In the genomic region with DNA sequence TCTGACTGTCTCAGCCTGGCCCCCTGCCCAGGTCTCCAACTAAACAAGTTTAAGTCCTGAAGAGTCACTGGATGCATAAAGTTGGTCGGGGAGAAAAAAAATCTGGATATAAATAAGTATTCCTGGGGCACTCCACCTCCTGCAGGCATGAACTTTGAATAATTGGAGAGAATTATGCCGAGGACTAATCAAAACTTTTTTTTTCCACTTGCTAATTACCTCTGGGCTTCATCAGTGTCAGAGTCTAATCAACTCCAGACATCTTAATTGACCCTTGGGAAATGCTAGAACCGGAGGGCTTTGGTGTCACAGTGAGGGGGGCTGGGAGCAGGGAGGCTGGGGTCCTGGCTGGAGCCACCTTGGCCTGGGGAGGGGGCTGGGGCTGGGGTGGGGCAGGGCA, we compare ENCODE assay signal across 26 mouse cellular contexts. TPM values are rescaled to one million over a fixed set of nuclear protein-coding genes. Genes with fewer than 3 reads are reported as not detected.
A peak's percentile ranks its signal among the peaks of the same experiment; 100 is the strongest.
DNase-seq lines count a peak whose midpoint lies in the region; ATAC-seq and TF ChIP-seq lines count a peak whose summit lies in the region.
"Had no signal": no experiment of that assay in that cellular context is flagged by ENCODE, and none has a peak within 500 bp of the region (broad histone marks: within the 10 kb centered on the region; RNA-seq: fewer than 3 reads in every experiment).

No protein-coding gene starts in this region.

- 18% methylated on average over 3 of the region's 3 CpGs for WGBS in forebrain, embryonic 11.5 days
- WGBS in forebrain, postnatal 0 days = 11% methylated on average over 3 of the region's 3 CpGs
- WGBS in midbrain, embryonic 11.5 days = 37% methylated on average over 3 of the region's 3 CpGs
- WGBS in midbrain, embryonic 14.5 days = 24% methylated on average over 3 of the region's 3 CpGs
- WGBS in embryonic facial prominence, embryonic 11.5 days = 12% methylated on average over 3 of the region's 3 CpGs
- 3% methylated on average over 3 of the region's 3 CpGs for WGBS in forebrain, embryonic 15.5 days

- no peak for TF ChIP-seq CTCF in forebrain, postnatal 0 days (IDR thresholded peaks at IDR 0.05; ENCODE audit: low read depth)

- ATAC-seq in forebrain, embryonic 11.5 days (replicated peaks; ENCODE audit: low FRiP score) = no peak
- no peak for ATAC-seq in forebrain, postnatal 0 days
- ATAC-seq in midbrain, embryonic 11.5 days (ENCODE audit: low FRiP score) = no peak
- ATAC-seq in midbrain, embryonic 14.5 days (ENCODE audit: low FRiP score, low TSS enrichment) = no peak
- no peak for ATAC-seq in embryonic facial prominence, embryonic 11.5 days (replicated peaks; ENCODE audit: insufficient number of reproducible peaks, low FRiP score, low TSS enrichment, low read depth)
- no peak for ATAC-seq in forebrain, embryonic 15.5 days (replicated peaks)
- ATAC-seq: hindbrain, embryonic 16.5 days; inflammation-experienced regulatory T-cells, adult 6 months; intestine, postnatal 0 days; Patski had no signal

- H3K9ac ChIP-seq in forebrain, embryonic 11.5 days (ENCODE audit: low read length) = no peak overlapping the region
- H3K9ac ChIP-seq in forebrain, postnatal 0 days = no peak overlapping the region
- H3K9ac ChIP-seq in midbrain, embryonic 11.5 days (ENCODE audit: low read length) = no peak overlapping the region
- no peak overlapping the region for H3K9ac ChIP-seq in midbrain, embryonic 14.5 days (replicated peaks; ENCODE audit: low read length)
- H3K9ac ChIP-seq in embryonic facial prominence, embryonic 11.5 days (replicated peaks; ENCODE audit: low read length) = no peak overlapping the region
- no peak overlapping the region for H3K9ac ChIP-seq in forebrain, embryonic 15.5 days (replicated peaks)
- H3K9ac ChIP-seq: embryonic facial prominence, embryonic 12.5 days had no signal

- H3K4me2 ChIP-seq in forebrain, embryonic 11.5 days (ENCODE audit: low read depth, low read length, severe bottlenecking) = no peak overlapping the region
- H3K4me2 ChIP-seq in forebrain, postnatal 0 days (ENCODE audit: low read depth) = no peak overlapping the region
- no peak overlapping the region for H3K4me2 ChIP-seq in midbrain, embryonic 11.5 days
- H3K4me2 ChIP-seq in midbrain, embryonic 14.5 days (ENCODE audit: low read length) = no peak overlapping the region
- H3K4me2 ChIP-seq in embryonic facial prominence, embryonic 11.5 days (ENCODE audit: low read depth, low read length) = no peak overlapping the region
- no peak overlapping the region for H3K4me2 ChIP-seq in forebrain, embryonic 15.5 days (replicated peaks)
- H3K4me2 ChIP-seq: embryonic facial prominence, embryonic 12.5 days had no signal

- no peaks in the 10 kb centered on the region for H3K9me3 ChIP-seq in forebrain, embryonic 11.5 days (ENCODE audit: control insufficient read depth, low read length)
- H3K9me3 ChIP-seq in forebrain, postnatal 0 days (ENCODE audit: low read length) = no peaks in the 10 kb centered on the region
- no peaks in the 10 kb centered on the region for H3K9me3 ChIP-seq in midbrain, embryonic 11.5 days (ENCODE audit: control insufficient read depth, low read length)
- H3K9me3 ChIP-seq in midbrain, embryonic 14.5 days (ENCODE audit: control insufficient read depth, low read length) = no peaks in the 10 kb centered on the region
- no peaks in the 10 kb centered on the region for H3K9me3 ChIP-seq in embryonic facial prominence, embryonic 11.5 days (replicated peaks; ENCODE audit: control insufficient read depth, low read length)
- H3K9me3 ChIP-seq in forebrain, embryonic 15.5 days = no peaks in the 10 kb centered on the region
- H3K9me3 ChIP-seq: embryonic facial prominence, embryonic 12.5 days; heart, embryonic 10.5 days had no signal

- H3K4me1 ChIP-seq in forebrain, embryonic 11.5 days (replicated peaks; ENCODE audit: control insufficient read depth, insufficient read depth, low read length) = peaks cover 16% of the 10 kb centered on the region
- H3K4me1 ChIP-seq in forebrain, postnatal 0 days (ENCODE audit: insufficient read depth) = 0 out of 2 replicates have a peak, but pooled peaks cover 10% of the 10 kb centered on the region
- peaks cover 12% of the 10 kb centered on the region for H3K4me1 ChIP-seq in midbrain, embryonic 11.5 days (ENCODE audit: control insufficient read depth, insufficient read depth, low read length)
- H3K4me1 ChIP-seq in midbrain, embryonic 14.5 days (ENCODE audit: control insufficient read depth, insufficient read depth, low read length) = peaks cover 17% of the 10 kb centered on the region
- H3K4me1 ChIP-seq in embryonic facial prominence, embryonic 11.5 days (ENCODE audit: control insufficient read depth, insufficient read depth, low read length) = peaks cover 2% of the 10 kb centered on the region; the same call in 1 of the 2 replicates
- H3K4me1 ChIP-seq in forebrain, embryonic 15.5 days = peaks cover 46% of the 10 kb centered on the region

- no peak overlapping the region for H3K4me3 ChIP-seq in forebrain, embryonic 11.5 days (ENCODE audit: low read depth, low read length)
- no peak overlapping the region for H3K4me3 ChIP-seq in forebrain, postnatal 0 days (ENCODE audit: low read depth, low read length)
- H3K4me3 ChIP-seq in midbrain, embryonic 11.5 days (ENCODE audit: low read depth, low read length) = no peak overlapping the region
- H3K4me3 ChIP-seq in midbrain, embryonic 14.5 days (replicated peaks; ENCODE audit: low read depth, low read length) = no peak overlapping the region
- H3K4me3 ChIP-seq in embryonic facial prominence, embryonic 11.5 days (ENCODE audit: low read depth, low read length) = no peak overlapping the region
- H3K4me3 ChIP-seq in forebrain, embryonic 15.5 days = no peak overlapping the region
- H3K4me3 ChIP-seq: embryonic facial prominence, embryonic 12.5 days; heart, embryonic 10.5 days had no signal

- DNase-seq in forebrain, embryonic 11.5 days (ENCODE audit: low spot score) = peak; percentile 61
- no peak for DNase-seq in forebrain, postnatal 0 days
- peak; percentile 41 for DNase-seq in midbrain, embryonic 11.5 days (ENCODE audit: low spot score, missing footprints)
- no peak for DNase-seq in midbrain, embryonic 14.5 days
- peak; percentile 42 for DNase-seq in embryonic facial prominence, embryonic 11.5 days (ENCODE audit: low spot score)
- no peak for DNase-seq in cerebellum, adult 9-10 months
- no peak for DNase-seq in right cerebral cortex, postnatal 14 days
- DNase-seq: adrenal gland, adult 2 months; adrenal gland, postnatal 25 days; cerebellum, adult 2 months; cerebellum, postnatal 25 days; gastrocnemius, postnatal 36 days; heart, adult 18-20 months; heart, postnatal 10 days; heart, postnatal 4 days; kidney, adult 8-10 months had no signal

- no peaks in the 10 kb centered on the region for H3K36me3 ChIP-seq in forebrain, embryonic 11.5 days (ENCODE audit: control insufficient read depth, insufficient read depth, low read length)
- H3K36me3 ChIP-seq in forebrain, postnatal 0 days (ENCODE audit: insufficient read depth) = no peaks in the 10 kb centered on the region
- H3K36me3 ChIP-seq in midbrain, embryonic 11.5 days (ENCODE audit: control insufficient read depth, insufficient read depth, low read length) = no peaks in the 10 kb centered on the region
- H3K36me3 ChIP-seq in midbrain, embryonic 14.5 days (ENCODE audit: control insufficient read depth, insufficient read depth, low read length) = no peaks in the 10 kb centered on the region
- no peaks in the 10 kb centered on the region for H3K36me3 ChIP-seq in embryonic facial prominence, embryonic 11.5 days (replicated peaks; ENCODE audit: control insufficient read depth, insufficient read depth, low read depth, low read length)
- H3K36me3 ChIP-seq in forebrain, embryonic 15.5 days = no peaks in the 10 kb centered on the region
- H3K36me3 ChIP-seq: embryonic facial prominence, embryonic 12.5 days; heart, embryonic 10.5 days had no signal

- H3K27ac ChIP-seq in forebrain, embryonic 11.5 days (ENCODE audit: low read depth, low read length) = peak overlapping the region; percentile 62
- H3K27ac ChIP-seq in forebrain, postnatal 0 days (ENCODE audit: low read depth, low read length) = no peak overlapping the region
- no peak overlapping the region for H3K27ac ChIP-seq in midbrain, embryonic 11.5 days (ENCODE audit: low read depth, low read length)
- H3K27ac ChIP-seq in midbrain, embryonic 14.5 days (replicated peaks; ENCODE audit: low read depth, low read length) = no peak overlapping the region
- H3K27ac ChIP-seq in embryonic facial prominence, embryonic 11.5 days (replicated peaks; ENCODE audit: low read depth, low read length) = no peak overlapping the region
- peak overlapping the region; percentile 77 for H3K27ac ChIP-seq in forebrain, embryonic 15.5 days (replicated peaks)
- H3K27ac ChIP-seq: embryonic facial prominence, embryonic 12.5 days; heart, embryonic 10.5 days had no signal

- no peaks in the 10 kb centered on the region for H3K27me3 ChIP-seq in forebrain, embryonic 11.5 days (ENCODE audit: control insufficient read depth, insufficient read depth, low read length)
- H3K27me3 ChIP-seq in forebrain, postnatal 0 days (ENCODE audit: insufficient read depth, low read length) = no peaks in the 10 kb centered on the region
- no peaks in the 10 kb centered on the region for H3K27me3 ChIP-seq in midbrain, embryonic 11.5 days (ENCODE audit: control insufficient read depth, insufficient read depth, low read length)
- no peaks in the 10 kb centered on the region for H3K27me3 ChIP-seq in midbrain, embryonic 14.5 days (ENCODE audit: control insufficient read depth, insufficient read depth, low read length)
- no peaks in the 10 kb centered on the region for H3K27me3 ChIP-seq in embryonic facial prominence, embryonic 11.5 days (ENCODE audit: control insufficient read depth, insufficient read depth, low read length)
- H3K27me3 ChIP-seq in forebrain, embryonic 15.5 days = no peaks in the 10 kb centered on the region
- H3K27me3 ChIP-seq: embryonic facial prominence, embryonic 12.5 days; Patski had no signal

RNA-seq across cellular contexts. Expression of gene Elfn1, which starts 19.1 kb away (rescaled TPM):
- polyA plus RNA-seq in forebrain, embryonic 11.5 days (2014; fragmentation: Nextera tagmentation; extraction: Ambion mirVana) = 0.52 and 0.93 TPM in 2 replicates
- total RNA-seq in forebrain, postnatal 0 days (2014; rRNA removed) = 17.2 and 28.9 TPM in 2 replicates
- 3.4 and 4.1 TPM in 2 replicates for polyA plus RNA-seq in forebrain, postnatal 0 days (2015; fragmentation: Nextera tagmentation; extraction: Ambion mirVana)
- polyA plus RNA-seq in midbrain, embryonic 11.5 days (2014; fragmentation: Nextera tagmentation; extraction: Ambion mirVana) = 0.77 and 1.0 TPM in 2 replicates
- 3.0 and 3.9 TPM in 2 replicates for polyA plus RNA-seq in midbrain, embryonic 14.5 days (2014; fragmentation: Nextera tagmentation; extraction: Ambion mirVana)
- 0.27 and 0.28 TPM in 2 replicates for polyA plus RNA-seq in embryonic facial prominence, embryonic 11.5 days (2014; fragmentation: Nextera tagmentation; extraction: Ambion mirVana)
- 2.4 and 2.6 TPM in 2 replicates for polyA plus RNA-seq in forebrain, embryonic 15.5 days (2015; fragmentation: Nextera tagmentation; extraction: Ambion mirVana)
- total RNA-seq: gastrocnemius, adult 8-10 months; gastrocnemius, postnatal 36 days; MEL had no signal
- polyA plus RNA-seq: heart, embryonic 14.5 days; inflammation-experienced regulatory T-cells, adult 6 months had no signal

Comparison
In these comparisons a context has a peak if more than half of its experiments do, and no peak if none do; other contexts are left out.
1. DNase-seq: peak in forebrain, embryonic 11.5 days (single experiment), midbrain, embryonic 11.5 days (single experiment) and embryonic facial prominence, embryonic 11.5 days (single experiment); none in forebrain, postnatal 0 days (single experiment), midbrain, embryonic 14.5 days (single experiment), cerebellum, adult 9-10 months (single experiment) and right cerebral cortex, postnatal 14 days (single experiment).
2. H3K27ac ChIP-seq: peak in forebrain, embryonic 11.5 days (single experiment) and forebrain, embryonic 15.5 days (single experiment); none in forebrain, postnatal 0 days (single experiment), midbrain, embryonic 11.5 days (single experiment), midbrain, embryonic 14.5 days (single experiment) and embryonic facial prominence, embryonic 11.5 days (single experiment).